Mouse (Mus musculus): ENCODE results near the gene Arhgef7. TPM values are rescaled to one million over a fixed set of nuclear protein-coding genes. Genes with fewer than 3 reads are reported as not detected.
A peak's percentile ranks its signal among the peaks of the same experiment; 100 is the strongest.

Gene Arhgef7
- polyA plus RNA-seq, 1 experiment from 2014 or later, result 14.5 TPM

DNA sequence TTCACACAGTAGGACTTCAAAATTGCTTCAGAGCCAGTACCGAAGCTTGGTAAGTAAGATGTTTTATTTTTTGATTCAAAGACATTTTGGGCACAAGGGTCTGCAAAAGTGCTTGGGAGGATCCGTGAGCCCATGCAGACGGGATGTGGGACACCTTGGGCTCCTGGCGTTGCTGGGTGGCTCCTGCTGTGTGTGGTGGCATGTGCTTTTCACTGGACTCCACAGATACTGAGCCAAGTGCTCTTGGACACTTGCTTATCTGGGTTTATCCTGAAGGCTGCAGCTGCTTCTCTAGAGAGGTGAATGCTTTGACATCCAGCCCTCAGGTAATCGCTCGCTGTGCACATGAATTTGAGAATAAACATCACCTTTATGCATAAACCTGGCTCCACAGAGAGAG, 55.1 kb downstream of the Arhgef7 start:
- 90% methylated on average over 6 of the region's 6 CpGs for WGBS
- Histone ChIP-seq H3K27me3 (replicated peaks; ENCODE audit: control insufficient read depth, insufficient read depth, low read length) (no peaks in the 10 kb centered on the region), H3K9me3 (ENCODE audit: control insufficient read depth) (no peaks in the 10 kb centered on the region), H3K4me1 (replicated peaks; ENCODE audit: control insufficient read depth, insufficient read depth, low read length) (no peaks in the 10 kb centered on the region), H3K4me3 (ENCODE audit: low read depth, low read length) (no peak overlapping the region), H3K36me3 (ENCODE audit: control insufficient read depth, insufficient read depth) (peaks cover 52% of the 10 kb centered on the region), H3K4me2 (replicated peaks; ENCODE audit: low read depth) (no peak overlapping the region), H3K27ac (ENCODE audit: low read depth, low read length) (no peak overlapping the region), H3K9ac (ENCODE audit: low read depth, low read length) (no peak overlapping the region)
- no peak for ATAC-seq
- no peak for TF ChIP-seq CTCF (IDR thresholded peaks at IDR 0.05; ENCODE audit: low read depth)

DNA sequence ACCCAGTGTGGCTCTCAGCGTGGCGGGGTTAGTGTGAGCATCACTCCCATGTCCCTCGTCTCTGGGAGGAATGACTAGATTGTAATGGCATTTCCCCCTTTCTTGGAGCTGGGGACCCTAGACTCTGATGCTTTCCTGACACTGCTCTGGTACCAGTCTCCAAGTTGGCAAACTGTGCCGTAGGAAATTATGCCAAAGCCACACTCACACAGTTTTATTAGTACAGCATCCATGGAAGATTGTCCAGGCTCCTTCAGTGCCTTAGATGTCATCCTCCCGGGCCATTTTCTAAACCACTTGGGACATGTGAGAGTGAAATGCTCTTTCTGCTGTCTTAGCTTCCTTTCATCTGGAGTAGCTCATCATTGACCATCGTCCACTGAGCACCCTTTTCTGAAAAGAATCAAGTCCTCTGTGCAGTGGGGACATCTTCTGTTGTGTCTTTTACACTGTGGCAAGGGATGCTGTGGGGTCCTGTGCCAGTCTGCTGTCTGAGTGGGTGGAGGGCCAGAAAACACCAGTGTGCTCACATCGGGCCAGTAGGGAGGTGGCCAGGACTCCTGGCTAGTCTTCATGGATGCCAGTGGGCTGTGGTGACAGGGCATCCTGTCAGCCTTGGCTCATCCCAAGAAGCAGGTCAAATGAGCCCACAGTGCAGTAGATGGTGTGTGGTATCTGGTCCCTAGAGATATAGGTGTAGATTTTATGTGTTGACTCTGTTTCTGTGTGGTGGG, 56.5 kb downstream of the Arhgef7 start:
- TF ChIP-seq CTCF (IDR thresholded peaks at IDR 0.05; ENCODE audit: low read depth), result no peak
- no peak for ATAC-seq
- WGBS, result 83% methylated on average over 7 of the region's 7 CpGs
- Histone ChIP-seq H3K9ac (ENCODE audit: low read depth, low read length) (no peak overlapping the region), H3K27ac (ENCODE audit: low read depth, low read length) (no peak overlapping the region), H3K4me2 (replicated peaks; ENCODE audit: low read depth) (no peak overlapping the region), H3K36me3 (ENCODE audit: control insufficient read depth, insufficient read depth) (peaks cover 54% of the 10 kb centered on the region), H3K4me1 (replicated peaks; ENCODE audit: control insufficient read depth, insufficient read depth, low read length) (no peaks in the 10 kb centered on the region), H3K4me3 (ENCODE audit: low read depth, low read length) (no peak overlapping the region), H3K27me3 (replicated peaks; ENCODE audit: control insufficient read depth, insufficient read depth, low read length) (no peaks in the 10 kb centered on the region), H3K9me3 (ENCODE audit: control insufficient read depth) (no peaks in the 10 kb centered on the region)

DNA sequence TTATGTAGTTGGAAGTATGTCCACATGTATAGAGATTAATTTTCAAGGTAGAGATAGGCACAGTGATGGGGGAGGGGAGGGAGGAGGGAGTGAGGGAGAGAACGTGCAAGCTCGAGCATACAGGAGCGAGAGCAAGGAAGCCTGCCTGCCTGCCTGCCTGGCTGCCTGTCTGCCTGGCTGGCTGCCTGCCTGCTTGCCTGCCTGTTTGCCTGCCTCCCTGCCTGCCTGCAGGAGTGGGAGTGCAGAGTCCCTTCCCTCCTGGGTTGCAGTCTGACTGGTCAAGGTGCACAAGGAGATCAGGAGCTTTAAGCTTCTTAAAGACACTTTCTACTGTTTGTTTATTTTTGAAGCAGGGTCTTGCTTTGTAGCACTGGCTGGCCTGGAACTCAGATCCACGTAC, 57.6 kb downstream of the Arhgef7 start:
- no peak for ATAC-seq
- H3K9me3 ChIP-seq (ENCODE audit: control insufficient read depth), result no peaks in the 10 kb centered on the region
- no peak overlapping the region for H3K4me2 ChIP-seq (replicated peaks; ENCODE audit: low read depth)
- H3K4me3 ChIP-seq (ENCODE audit: low read depth, low read length), result no peak overlapping the region
- no peak for TF ChIP-seq CTCF (IDR thresholded peaks at IDR 0.05; ENCODE audit: low read depth)
- peaks cover 56% of the 10 kb centered on the region for H3K36me3 ChIP-seq (ENCODE audit: control insufficient read depth, insufficient read depth)
- WGBS, result 53% methylated on average over 4 of the region's 4 CpGs
- H3K4me1 ChIP-seq (replicated peaks; ENCODE audit: control insufficient read depth, insufficient read depth, low read length), result no peaks in the 10 kb centered on the region
- no peak overlapping the region for H3K27ac ChIP-seq (ENCODE audit: low read depth, low read length)
- no peak overlapping the region for H3K9ac ChIP-seq (ENCODE audit: low read depth, low read length)
- H3K27me3 ChIP-seq (replicated peaks; ENCODE audit: control insufficient read depth, insufficient read depth, low read length), result no peaks in the 10 kb centered on the region

DNA sequence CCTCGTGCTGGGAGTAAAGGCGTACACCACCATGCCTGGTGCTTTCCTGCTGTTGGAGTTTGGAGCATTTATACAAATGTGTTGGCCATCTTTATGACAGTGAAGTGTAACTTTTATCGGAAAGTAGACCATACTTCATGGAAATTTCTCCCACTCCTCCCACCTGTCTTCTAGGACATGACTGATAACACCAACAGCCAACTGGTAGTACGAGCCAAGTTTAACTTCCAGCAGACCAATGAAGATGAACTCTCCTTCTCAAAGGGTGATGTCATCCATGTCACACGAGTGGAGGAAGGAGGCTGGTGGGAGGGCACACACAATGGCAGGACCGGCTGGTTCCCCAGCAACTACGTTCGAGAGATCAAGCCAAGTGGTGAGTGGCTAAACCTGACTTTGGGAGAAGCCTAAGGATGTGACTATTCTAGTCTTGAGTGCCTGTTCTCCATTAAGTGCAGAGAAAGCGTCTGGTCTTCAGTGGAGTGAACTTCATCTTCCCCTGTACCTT, 58.1 kb downstream of the Arhgef7 start:
- Histone ChIP-seq H3K36me3 (ENCODE audit: control insufficient read depth, insufficient read depth) (peaks cover 57% of the 10 kb centered on the region), H3K9ac (ENCODE audit: low read depth, low read length) (no peak overlapping the region), H3K4me2 (replicated peaks; ENCODE audit: low read depth) (no peak overlapping the region), H3K27ac (ENCODE audit: low read depth, low read length) (no peak overlapping the region), H3K4me1 (replicated peaks; ENCODE audit: control insufficient read depth, insufficient read depth, low read length) (no peaks in the 10 kb centered on the region), H3K9me3 (ENCODE audit: control insufficient read depth) (no peaks in the 10 kb centered on the region), H3K4me3 (ENCODE audit: low read depth, low read length) (no peak overlapping the region), H3K27me3 (replicated peaks; ENCODE audit: control insufficient read depth, insufficient read depth, low read length) (no peaks in the 10 kb centered on the region)
- TF ChIP-seq CTCF (IDR thresholded peaks at IDR 0.05; ENCODE audit: low read depth), result no peak
- 77% methylated on average over 9 of the region's 9 CpGs for WGBS
- no peak for ATAC-seq

DNA sequence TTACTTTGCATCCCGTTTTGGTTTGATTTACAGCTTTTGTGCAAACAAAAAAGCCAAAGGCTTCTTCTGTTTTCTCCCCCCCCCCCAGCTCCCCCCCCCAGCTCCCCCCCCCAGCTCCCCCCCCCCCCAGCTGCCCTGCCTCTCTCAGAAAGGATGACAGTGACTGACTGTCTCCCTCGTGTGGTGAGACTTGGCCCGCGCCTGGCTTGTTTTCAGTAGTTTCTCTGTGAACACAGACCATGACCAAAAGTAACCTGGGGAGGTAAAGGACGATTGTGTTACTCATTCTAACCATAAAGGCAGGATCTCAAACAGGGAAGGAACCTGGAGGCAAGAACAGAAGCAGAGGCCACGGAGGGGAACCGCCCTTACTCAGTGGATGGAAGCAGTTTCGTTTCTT, 60.7 kb downstream of the Arhgef7 start:
- peaks cover 57% of the 10 kb centered on the region for H3K36me3 ChIP-seq (ENCODE audit: control insufficient read depth, insufficient read depth)
- no peaks in the 10 kb centered on the region for H3K27me3 ChIP-seq (replicated peaks; ENCODE audit: control insufficient read depth, insufficient read depth, low read length)
- H3K4me2 ChIP-seq (replicated peaks; ENCODE audit: low read depth), result no peak overlapping the region
- no peaks in the 10 kb centered on the region for H3K4me1 ChIP-seq (replicated peaks; ENCODE audit: control insufficient read depth, insufficient read depth, low read length)
- no peak overlapping the region for H3K9ac ChIP-seq (ENCODE audit: low read depth, low read length)
- TF ChIP-seq CTCF (IDR thresholded peaks at IDR 0.05; ENCODE audit: low read depth), result peak; percentile 66
- H3K27ac ChIP-seq (ENCODE audit: low read depth, low read length), result no peak overlapping the region
- no peak overlapping the region for H3K4me3 ChIP-seq (ENCODE audit: low read depth, low read length)
- WGBS, result 42% methylated on average over 8 of the region's 8 CpGs
- ATAC-seq, result no peak
- no peaks in the 10 kb centered on the region for H3K9me3 ChIP-seq (ENCODE audit: control insufficient read depth)

DNA sequence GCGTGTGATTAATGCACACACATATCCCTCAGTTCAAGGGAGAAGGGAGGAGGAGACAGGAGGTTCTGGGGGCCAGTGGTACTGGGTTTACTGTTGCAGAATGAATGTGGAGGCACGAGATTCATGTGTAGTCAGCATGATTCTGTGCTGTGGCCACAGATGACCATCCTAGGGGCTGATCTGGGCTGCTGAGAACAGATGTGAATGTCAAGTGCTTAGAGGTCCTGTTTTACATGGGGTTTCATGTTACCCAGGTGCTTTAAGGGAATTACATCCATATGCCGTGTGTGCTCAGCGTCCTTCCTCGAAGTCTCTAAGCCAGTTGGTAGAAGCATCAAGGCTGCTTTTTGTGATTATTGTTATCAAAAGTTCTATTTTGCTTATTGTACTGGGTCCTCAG, 61.6 kb downstream of the Arhgef7 start:
- no peak overlapping the region for H3K27ac ChIP-seq (ENCODE audit: low read depth, low read length)
- TF ChIP-seq CTCF (IDR thresholded peaks at IDR 0.05; ENCODE audit: low read depth), result no peak
- H3K9ac ChIP-seq (ENCODE audit: low read depth, low read length), result no peak overlapping the region
- H3K4me2 ChIP-seq (replicated peaks; ENCODE audit: low read depth), result no peak overlapping the region
- H3K36me3 ChIP-seq (ENCODE audit: control insufficient read depth, insufficient read depth), result peaks cover 52% of the 10 kb centered on the region
- no peaks in the 10 kb centered on the region for H3K9me3 ChIP-seq (ENCODE audit: control insufficient read depth)
- no peaks in the 10 kb centered on the region for H3K4me1 ChIP-seq (replicated peaks; ENCODE audit: control insufficient read depth, insufficient read depth, low read length)
- no peak for ATAC-seq
- 88% methylated on average over 5 of the region's 5 CpGs for WGBS
- H3K4me3 ChIP-seq (ENCODE audit: low read depth, low read length), result no peak overlapping the region
- no peaks in the 10 kb centered on the region for H3K27me3 ChIP-seq (replicated peaks; ENCODE audit: control insufficient read depth, insufficient read depth, low read length)

Measured in intestine, postnatal 0 days (tissue).